Mouse (Mus musculus): ENCODE results near the gene Gm10282. TPM values are rescaled to one million over a fixed set of nuclear protein-coding genes. Genes with fewer than 3 reads are reported as not detected.

Gm10282 gene
- total RNA-seq, 2 experiments from 2014 or later = 19.9 to 36.5 TPM

DNA sequence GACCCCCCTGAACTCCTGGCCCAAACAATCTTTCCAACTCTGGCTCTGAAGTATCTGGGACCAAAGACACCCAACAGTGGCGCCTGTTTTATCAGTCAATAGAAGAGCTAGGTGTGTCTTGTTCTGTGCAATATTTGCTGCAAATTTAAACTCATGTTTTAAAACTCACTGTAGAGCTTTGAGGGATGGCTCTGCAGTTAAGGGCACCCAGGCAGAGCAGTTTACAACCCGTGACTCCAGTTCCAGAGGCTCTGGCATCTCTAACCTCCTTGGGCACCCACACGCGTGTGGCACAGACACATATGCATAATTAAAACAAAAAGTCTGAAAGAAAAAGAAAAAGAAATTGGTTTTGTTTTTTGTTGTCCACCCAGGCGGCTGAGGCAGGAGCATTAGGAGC lies 3.6 kb downstream of the Gm10282 start:
- ATAC-seq (replicated peaks; ENCODE audit: low FRiP score, poor library complexity, severe bottlenecking) = no peak

GRCm38 (mm10) chr8:72300654-72301400 lies 4.2 kb downstream of the Gm10282 start:
- no peak for ATAC-seq (replicated peaks; ENCODE audit: low FRiP score, poor library complexity, severe bottlenecking)

DNA sequence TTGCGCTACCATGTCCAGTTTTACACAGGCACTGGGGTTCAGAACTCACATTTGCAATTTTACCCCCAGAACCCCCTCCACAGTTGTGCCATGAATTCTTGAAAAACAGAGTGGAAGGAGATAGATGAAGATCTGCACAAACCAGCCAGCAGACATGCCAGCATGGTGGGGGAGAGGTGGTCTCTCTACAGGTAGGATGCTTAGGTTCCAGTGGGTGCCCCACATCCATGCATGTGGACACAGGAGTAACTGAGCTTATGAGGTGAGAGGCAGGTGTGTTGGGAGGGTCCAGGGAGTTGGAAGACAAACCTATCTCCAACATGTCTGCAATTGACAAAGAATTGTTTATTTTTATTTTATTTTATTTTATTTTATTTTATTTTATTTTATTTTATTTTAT lies 6.1 kb downstream of the Gm10282 start:
- no peak for ATAC-seq (replicated peaks; ENCODE audit: low FRiP score, poor library complexity, severe bottlenecking)

GRCm38 (mm10) chr8:72296561-72296960 lies 8.5 kb downstream of the Gm10282 start:
- ATAC-seq (replicated peaks; ENCODE audit: low FRiP score, poor library complexity, severe bottlenecking) = no peak

DNA sequence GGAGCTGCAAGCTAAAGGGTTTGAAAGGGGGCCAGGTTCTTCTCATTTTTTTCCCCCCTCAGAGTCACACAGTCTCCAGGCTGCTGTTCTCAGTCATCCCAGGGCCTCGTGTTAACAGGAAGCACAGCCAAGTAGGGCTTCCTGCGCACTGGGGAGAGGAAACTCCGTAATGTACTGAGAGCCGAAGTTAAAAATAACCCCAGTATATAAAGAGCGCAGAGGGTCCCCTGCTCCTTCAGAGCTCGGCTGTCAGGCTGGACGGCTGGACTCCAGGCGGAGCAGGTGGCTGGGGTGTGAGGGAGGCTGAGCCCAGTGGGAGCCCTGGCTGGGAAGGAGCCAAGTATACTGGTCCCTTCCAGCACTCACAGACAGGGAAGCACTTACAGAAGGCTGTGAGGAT lies 9.4 kb downstream of the Gm10282 start:
- ATAC-seq (replicated peaks; ENCODE audit: low FRiP score, poor library complexity, severe bottlenecking) = no peak

- ATAC-seq (replicated peaks; ENCODE audit: low FRiP score, poor library complexity, severe bottlenecking) = no peak
Measured at GRCm38 (mm10) chr8:72295125-72295524, 9.9 kb downstream of the Gm10282 start.

DNA sequence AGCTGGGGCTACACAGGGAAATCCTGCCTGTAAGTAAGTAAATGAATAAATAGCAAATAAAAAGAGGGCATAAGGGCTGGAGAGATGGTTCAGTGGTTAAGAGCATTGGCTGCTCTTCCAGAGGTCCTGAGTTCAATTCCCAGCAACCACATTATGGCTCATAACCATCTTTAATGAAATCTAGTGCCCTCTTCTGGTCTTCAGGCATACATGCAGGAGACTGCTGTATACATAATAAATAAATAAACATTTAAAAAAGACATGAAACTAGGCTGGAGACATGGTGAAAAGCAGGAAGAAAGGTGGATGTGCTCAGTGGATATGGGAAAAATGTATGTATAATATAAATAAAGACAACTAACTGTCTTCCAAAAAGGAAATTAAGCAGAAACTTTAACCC lies 11.8 kb downstream of the Gm10282 start:
- ATAC-seq (replicated peaks; ENCODE audit: low FRiP score, poor library complexity, severe bottlenecking) = no peak

DNA sequence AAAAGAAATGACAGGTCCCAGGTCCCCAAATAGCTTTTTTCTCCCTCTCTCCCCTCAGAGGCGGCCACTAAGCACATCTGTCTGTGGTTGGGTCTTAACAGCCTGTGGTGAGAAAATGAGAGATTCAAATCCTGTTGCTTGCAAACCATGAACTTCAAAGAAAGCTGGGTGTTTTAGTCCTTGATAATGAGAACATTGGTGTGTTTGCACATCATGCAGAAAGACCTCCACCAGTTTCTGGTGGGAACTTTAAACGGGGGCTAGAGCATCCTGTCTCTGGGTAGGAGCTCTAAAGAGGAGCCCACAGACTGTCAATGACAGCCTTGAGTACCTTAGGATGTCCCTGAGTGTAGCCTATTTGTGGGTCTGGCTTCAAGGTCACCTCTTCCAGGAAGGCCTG lies 14.0 kb downstream of the Gm10282 start:
- no peak for ATAC-seq (replicated peaks; ENCODE audit: low FRiP score, poor library complexity, severe bottlenecking)

DNA sequence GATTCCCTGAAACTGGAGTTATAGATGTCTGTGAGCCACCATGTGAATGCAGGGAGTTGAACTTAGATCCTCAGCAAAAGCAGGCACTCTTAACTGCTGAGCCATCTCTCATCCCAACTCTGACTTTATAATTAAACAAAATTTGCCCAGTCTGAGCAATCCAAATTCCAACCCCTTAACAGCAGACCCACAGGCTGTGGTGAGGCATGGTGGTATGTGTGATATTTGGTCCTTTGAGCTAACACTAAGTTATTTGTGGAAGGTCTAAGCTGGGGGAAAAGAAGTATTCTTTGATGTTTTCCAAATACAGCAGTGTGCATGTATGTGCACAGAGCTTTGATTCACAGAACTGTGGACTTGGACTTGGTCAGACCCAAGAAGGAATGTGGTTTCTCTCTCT lies 16.0 kb downstream of the Gm10282 start:
- ATAC-seq (replicated peaks; ENCODE audit: low FRiP score, poor library complexity, severe bottlenecking) = no peak

- ATAC-seq (replicated peaks; ENCODE audit: low FRiP score, poor library complexity, severe bottlenecking) = no peak
Measured at GRCm38 (mm10) chr8:72285285-72285684, 19.8 kb downstream of the Gm10282 start.

- ATAC-seq (replicated peaks; ENCODE audit: low FRiP score, poor library complexity, severe bottlenecking) = no peak
Measured at GRCm38 (mm10) chr8:72281634-72282033, 23.4 kb downstream of the Gm10282 start.

GRCm38 (mm10) chr8:72279151-72279550 lies 25.9 kb downstream of the Gm10282 start:
- no peak for ATAC-seq (replicated peaks; ENCODE audit: low FRiP score, poor library complexity, severe bottlenecking)

GRCm38 (mm10) chr8:72277244-72277643 lies 27.8 kb downstream of the Gm10282 start:
- no peak for ATAC-seq (replicated peaks; ENCODE audit: low FRiP score, poor library complexity, severe bottlenecking)

DNA sequence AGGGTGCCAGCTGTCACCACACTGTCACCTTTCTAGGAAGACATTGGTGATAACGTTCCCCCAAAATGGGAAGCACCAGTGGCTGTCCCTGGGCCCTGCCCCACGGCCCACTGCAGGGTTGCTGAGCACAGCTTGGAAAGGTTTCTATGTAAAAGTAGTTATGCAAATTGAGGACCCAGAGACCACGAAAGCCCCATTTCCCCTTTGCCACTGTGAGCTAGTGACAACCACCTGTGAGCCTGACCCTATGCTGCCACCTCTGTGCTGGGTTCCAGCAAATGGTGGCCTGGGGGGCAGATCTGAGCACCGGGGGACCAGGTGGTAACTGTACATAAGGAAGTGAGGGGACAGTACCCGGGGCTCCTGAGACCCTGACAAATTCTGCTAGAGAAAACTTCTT lies 31.3 kb downstream of the Gm10282 start:
- ATAC-seq (replicated peaks; ENCODE audit: low FRiP score, poor library complexity, severe bottlenecking) = no peak

- no peak for ATAC-seq (replicated peaks; ENCODE audit: low FRiP score, poor library complexity, severe bottlenecking)
Measured at GRCm38 (mm10) chr8:72273111-72273770, 31.8 kb downstream of the Gm10282 start.

- no peak for ATAC-seq (replicated peaks; ENCODE audit: low FRiP score, poor library complexity, severe bottlenecking)
Measured at GRCm38 (mm10) chr8:72272361-72272760, 32.7 kb downstream of the Gm10282 start.

DNA sequence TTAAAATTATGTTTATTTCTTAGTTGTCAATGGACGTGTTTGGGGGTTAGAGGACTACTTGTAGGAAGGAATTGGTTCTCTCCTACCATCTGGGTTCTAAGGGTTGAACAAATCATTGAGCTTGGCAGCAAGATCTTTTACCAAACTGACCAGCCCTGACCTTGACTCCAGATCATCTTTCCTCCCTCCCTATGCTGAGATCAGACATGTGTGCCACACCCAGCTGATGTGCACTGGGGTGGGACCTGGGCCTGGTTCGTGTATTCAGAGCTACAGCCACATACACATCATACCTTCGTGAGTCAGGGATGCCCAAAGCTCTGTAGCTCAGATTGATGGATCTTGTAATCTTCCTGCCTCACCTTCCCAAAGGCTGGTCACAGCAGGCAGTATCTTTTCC lies 33.4 kb downstream of the Gm10282 start:
- ATAC-seq (replicated peaks; ENCODE audit: low FRiP score, poor library complexity, severe bottlenecking) = no peak

DNA sequence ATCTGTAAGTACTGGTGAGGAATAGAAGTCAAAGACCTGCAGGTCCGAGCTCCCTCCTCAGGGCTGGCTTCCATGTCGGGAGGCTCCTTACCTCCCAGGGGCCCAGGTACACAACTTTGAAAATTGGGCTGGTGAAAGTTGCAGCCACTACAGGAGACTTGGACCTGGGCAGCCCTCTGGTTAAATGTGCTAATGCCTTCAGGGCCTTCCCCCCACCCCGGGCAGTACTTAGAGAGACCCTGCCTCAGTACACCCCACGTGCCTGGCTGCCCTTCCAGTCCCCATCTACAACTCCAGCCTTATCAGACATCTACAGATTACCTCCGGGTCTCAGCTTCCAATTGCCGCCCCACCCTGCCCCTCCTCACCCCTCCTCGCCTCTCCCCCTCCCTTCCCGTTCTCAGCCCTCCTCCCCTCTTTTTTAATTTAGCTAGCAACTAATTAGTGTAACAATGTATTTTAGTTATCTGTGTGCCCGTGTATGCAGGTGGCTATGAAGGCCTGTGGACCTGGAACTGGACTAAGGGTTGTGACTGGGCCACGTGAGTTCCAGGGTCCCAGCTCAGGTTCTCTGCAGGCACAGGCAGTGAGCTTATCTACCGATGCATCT lies 33.9 kb downstream of the Gm10282 start:
- no peak for ATAC-seq (replicated peaks; ENCODE audit: low FRiP score, poor library complexity, severe bottlenecking)

- no peak for ATAC-seq (replicated peaks; ENCODE audit: low FRiP score, poor library complexity, severe bottlenecking)
Measured at GRCm38 (mm10) chr8:72270606-72271005, 34.5 kb downstream of the Gm10282 start.

DNA sequence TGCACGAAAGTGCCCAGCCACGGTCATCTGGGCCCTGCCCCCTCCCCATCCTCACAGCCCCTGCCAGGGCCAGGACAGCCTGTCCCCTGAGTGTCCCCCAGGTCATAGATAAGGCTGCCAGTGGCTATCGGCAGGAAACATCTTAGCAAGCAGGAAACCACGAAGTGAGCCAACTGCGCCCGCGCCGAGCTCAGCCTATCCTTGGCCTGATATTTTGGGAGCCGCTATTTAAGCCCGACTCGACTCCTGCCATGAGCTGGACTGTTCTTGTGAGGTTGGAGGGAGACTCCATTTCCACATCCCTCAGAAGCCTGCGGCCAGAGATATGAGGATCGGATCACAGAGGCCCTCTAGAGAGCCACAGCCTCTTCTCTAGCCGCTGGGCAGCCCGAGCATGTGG lies 36.7 kb downstream of the Gm10282 start:
- 0 out of 2 replicates have a peak, but pooled peaks have one; percentile 9 for ATAC-seq (replicated peaks; ENCODE audit: low FRiP score, poor library complexity, severe bottlenecking)

- ATAC-seq (replicated peaks; ENCODE audit: low FRiP score, poor library complexity, severe bottlenecking) = no peak
Measured at GRCm38 (mm10) chr8:72267106-72267505, 38.0 kb downstream of the Gm10282 start.

Data from erythroid progenitor cell, adult 5-6 weeks (primary cell).